Mouse (Mus musculus): ENCODE results near the gene Prkca.
A peak's percentile ranks its signal among the peaks of the same experiment; 100 is the strongest.

Prkca gene

DNA sequence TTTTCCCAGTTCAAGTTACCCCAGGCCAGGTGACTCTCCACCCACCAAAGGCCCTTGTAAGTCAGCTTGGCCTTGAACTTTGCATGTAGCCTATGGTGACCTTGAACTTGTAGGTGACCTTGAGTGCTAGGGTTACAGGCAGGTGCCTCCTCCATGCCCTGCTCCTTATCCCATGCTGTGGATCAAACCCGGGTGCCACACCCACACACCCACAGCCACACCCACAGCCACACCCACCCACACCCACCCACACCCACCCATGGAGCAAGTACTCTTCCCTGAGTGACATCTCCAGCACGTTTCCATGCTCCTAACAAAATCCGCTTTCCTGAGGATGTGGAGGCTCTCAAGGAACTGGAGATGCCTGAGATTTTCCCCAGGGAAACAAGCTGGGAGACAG lies 344.8 kb downstream of the Prkca start:
- DNase-seq (ENCODE audit: low spot score), result no peak

GRCm38 (mm10) chr11:107996896-107997670 lies 346.6 kb downstream of the Prkca start:
- DNase-seq (ENCODE audit: low spot score), result no peak

DNA sequence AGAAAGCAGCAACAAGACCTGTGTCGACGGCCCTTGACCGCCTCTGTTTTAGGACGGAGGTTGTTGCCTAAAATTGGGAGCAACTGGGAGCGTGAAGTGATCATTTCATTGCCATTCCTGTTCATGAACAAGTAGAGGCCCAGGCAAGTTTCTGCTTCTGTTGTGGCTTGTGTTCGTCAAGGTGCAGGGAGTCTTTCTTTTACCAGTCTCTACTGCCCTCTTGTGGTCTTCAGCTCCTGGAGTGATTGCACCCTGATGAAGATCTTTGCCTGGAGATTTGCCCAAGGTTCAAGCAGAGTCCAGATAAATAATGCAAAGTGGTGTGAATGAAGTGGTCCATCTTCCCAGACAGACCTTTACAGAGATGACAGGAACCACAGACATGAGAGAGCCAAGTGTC lies 349.2 kb downstream of the Prkca start:
- peak; percentile 10 for DNase-seq (ENCODE audit: low spot score)

- DNase-seq (ENCODE audit: low spot score), result no peak
Measured at GRCm38 (mm10) chr11:107993792-107994191, 349.9 kb downstream of the Prkca start.

- no peak for DNase-seq (ENCODE audit: low spot score)
Measured at GRCm38 (mm10) chr11:107992500-107992899, 351.2 kb downstream of the Prkca start.

GRCm38 (mm10) chr11:107991990-107992389 lies 351.7 kb downstream of the Prkca start:
- DNase-seq (ENCODE audit: low spot score), result no peak

- DNase-seq (ENCODE audit: low spot score), result no peak
Measured at GRCm38 (mm10) chr11:107989241-107989640, 354.5 kb downstream of the Prkca start.

DNA sequence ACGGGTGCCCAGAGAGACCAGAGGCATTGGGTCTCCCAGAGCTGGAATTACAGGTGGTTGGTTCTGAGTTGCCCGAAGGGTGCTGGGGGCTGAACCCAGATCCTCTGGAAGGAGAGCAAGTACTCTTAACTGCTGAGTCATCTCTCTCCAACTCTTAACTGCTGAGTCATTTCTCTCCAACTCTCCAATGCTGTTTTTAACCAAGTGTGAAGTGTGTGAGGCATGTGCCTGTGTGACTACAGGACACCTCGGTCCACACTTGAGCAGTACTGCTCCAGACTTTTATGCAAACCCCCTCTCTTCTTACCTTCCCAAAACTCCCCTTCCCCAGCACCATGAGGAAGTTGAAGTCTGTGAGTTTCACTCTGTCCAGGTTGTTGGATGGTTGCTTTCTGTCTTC lies 357.8 kb downstream of the Prkca start:
- DNase-seq (ENCODE audit: low spot score), result no peak

GRCm38 (mm10) chr11:107983883-107984282 lies 359.8 kb downstream of the Prkca start:
- DNase-seq (ENCODE audit: low spot score), result no peak

GRCm38 (mm10) chr11:107983224-107983623 lies 360.5 kb downstream of the Prkca start:
- DNase-seq (ENCODE audit: low spot score), result no peak

- DNase-seq (ENCODE audit: low spot score), result peak; percentile 56
Measured at GRCm38 (mm10) chr11:107982225-107982896, 361.4 kb downstream of the Prkca start.

DNA sequence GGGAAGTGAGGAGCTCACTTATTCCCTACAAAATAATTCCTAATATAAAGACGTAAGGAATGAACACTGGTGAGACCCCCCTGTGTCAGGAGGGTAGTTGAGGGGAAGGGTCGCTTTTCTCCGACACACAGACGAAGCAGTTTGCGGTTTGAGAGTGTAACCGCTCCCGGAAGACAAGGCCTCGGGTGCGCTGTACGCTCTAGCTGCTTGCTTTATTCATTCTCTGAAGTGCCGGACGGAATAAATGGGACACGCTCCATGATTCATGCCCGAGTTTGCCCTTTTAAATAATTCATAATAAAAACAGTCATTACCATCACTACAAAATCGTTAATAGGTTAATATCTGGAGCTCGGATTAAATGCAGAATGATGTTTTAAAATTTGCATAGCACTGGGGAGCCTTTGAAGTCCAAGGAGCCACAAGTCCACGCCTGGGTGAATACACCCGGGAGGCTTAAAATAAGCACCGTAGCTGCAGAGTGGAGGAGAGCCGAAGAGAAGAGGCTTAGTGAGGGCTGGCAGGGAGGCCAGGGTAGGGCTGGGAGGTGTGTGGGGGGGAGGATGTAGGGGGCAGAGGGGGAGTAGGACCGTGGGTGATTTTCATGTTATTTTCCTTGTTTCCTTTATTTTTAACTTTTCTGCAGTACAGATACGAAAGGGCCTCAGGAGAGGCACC lies 364.1 kb downstream of the Prkca start:
- no peak for DNase-seq (ENCODE audit: low spot score)

DNA sequence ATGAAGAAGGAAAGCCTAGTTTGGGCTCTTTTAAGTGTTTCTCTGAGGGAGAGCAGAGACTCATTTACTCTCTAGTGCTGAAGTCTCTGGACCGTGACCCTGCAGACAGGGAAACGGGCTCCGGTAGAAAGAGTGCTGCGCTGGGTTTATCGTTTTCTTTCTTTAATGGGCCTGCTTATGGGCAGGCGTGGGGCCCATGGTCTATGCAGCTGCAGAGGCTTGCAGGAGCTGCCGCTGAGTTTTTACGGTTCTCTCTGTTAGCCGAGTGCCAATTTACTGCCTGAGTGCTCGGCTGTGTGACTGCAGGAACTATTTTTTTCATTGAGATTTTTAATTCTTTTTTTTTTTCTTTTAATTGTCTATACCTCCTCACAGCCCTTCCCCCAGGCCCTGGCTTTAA lies 373.8 kb downstream of the Prkca start:
- no peak for DNase-seq (ENCODE audit: low spot score)

- DNase-seq (ENCODE audit: low spot score), result peak; percentile 14
Measured at GRCm38 (mm10) chr11:107968147-107968546, 375.6 kb downstream of the Prkca start.

DNA sequence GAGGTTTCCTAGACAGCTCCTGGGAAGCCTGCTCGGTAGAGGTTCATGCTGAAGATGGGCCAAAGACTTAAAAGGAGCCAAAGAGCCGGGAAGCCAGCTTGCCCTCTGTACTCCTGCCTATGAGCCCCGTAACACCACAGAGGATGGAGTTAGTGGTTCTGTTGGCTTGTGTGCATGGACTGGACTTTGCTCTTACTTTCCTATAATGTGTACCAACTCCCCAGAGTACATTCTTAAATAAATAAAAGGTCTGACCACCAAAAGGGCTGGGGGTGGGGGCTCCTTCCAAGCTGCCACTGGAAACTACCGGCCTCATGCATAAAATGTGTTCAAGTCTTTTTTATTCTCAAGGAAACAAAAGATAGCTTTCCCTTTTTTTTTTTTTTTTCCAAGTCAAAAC lies 377.5 kb downstream of the Prkca start:
- no peak for DNase-seq (ENCODE audit: low spot score)

- DNase-seq (ENCODE audit: low spot score), result no peak
Measured at GRCm38 (mm10) chr11:107965449-107965848, 378.3 kb downstream of the Prkca start.

DNA sequence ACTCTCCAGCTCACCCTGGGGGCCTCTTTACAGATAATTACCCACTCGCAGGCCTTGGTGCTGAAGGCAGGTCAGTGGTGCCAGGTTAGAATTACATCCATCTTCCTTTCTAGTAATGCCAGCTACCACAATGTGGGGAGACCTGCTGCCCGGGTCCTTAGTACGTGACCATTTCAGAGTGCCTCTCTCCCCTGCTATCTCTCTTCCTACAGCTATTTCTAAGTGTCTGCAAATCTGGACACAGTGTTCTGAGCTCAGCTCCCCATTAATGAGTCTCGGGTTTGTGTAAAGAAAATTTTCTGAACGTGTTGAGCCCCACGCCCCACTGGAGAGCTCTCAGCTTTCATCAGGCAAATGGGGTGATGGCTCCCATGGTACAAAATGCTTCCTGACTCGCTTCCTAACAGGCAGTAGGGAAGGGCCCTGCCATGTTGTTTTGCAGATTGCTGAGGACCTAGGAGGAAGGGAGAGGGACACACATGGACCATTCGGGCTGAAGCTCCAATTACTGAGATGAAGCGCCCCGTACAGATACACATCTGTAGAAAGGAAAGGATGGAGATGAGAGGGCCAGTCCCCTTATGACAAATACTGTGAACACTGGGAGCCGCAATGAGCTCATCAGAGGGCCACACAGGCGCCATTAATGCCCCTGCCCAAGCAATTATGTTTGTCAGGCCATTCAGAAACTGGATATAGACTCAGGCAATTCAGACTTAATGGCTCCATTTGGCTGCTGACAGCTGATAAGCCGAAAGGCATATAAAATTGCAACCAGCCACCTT lies 386.0 kb downstream of the Prkca start:
- no peak for DNase-seq (ENCODE audit: low spot score)

DNA sequence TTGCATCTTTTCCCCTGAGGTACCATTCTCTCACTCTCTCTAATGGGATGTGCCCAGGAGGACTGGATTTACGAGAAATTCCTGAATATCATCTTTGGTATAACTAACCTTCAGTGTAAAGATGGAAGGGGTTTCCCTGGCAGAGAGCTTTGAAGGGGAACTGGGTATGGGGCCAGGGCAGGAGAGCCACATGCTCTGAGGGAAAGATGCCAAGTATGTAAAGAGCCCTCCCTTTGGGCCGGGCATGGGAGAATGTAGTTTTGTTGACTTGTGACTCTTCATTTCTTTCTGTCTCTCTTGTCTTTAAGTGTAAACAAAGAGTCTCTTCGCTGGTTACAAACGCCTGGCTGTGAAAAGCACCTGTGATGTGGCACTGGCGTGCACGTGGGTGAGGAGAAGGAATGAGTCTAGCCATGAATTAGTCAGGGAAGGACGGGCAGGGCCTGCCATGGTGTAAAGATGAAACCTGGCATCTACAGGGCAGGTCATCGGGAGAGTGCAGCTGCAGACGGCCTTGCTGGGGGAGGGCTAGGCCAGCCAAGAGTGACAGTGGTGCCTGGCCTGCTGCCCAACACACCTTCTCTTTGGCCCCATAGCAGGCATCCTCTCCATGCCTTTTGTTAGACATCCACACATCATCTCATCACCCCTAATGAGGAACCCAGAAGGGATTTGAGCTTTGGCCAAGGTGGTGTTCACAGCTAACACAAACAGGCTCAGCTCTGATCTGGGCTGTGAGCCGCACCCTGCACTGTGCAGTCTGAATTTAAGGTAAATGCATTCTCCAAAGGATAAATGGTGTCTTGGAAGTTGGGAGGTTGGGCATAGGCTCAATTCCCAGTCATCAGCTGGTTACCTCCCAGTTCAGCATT lies 388.3 kb downstream of the Prkca start:
- no peak for DNase-seq (ENCODE audit: low spot score)

GRCm38 (mm10) chr11:107951431-107951830 lies 392.3 kb downstream of the Prkca start:
- DNase-seq (ENCODE audit: low spot score), result no peak

DNA sequence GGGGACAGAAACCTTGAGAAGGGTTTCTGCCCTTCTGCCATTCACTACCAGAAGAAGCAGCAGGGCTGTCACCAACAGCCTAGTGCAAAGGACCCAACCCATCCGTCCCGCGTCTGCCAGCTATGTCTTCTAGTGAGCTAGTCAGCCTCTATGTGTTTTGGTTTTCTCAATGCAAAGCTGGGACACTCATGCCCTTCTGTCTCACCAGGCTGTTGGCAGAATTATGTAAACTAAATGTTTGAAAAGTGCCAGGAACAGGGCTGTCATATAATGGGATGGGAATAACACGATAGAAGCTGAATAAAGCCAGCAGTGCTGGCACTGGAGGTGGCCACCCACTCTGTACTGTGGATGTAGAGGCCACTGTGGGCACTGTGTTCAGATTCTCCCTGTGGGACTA lies 393.1 kb downstream of the Prkca start:
- no peak for DNase-seq (ENCODE audit: low spot score)

GRCm38 (mm10) chr11:107950211-107950610 lies 393.5 kb downstream of the Prkca start:
- DNase-seq (ENCODE audit: low spot score), result no peak

All from ovary, postnatal 36 days (tissue).